Mouse (Mus musculus): Measurements from ENCODE around the gene Tlk1.

DNA sequence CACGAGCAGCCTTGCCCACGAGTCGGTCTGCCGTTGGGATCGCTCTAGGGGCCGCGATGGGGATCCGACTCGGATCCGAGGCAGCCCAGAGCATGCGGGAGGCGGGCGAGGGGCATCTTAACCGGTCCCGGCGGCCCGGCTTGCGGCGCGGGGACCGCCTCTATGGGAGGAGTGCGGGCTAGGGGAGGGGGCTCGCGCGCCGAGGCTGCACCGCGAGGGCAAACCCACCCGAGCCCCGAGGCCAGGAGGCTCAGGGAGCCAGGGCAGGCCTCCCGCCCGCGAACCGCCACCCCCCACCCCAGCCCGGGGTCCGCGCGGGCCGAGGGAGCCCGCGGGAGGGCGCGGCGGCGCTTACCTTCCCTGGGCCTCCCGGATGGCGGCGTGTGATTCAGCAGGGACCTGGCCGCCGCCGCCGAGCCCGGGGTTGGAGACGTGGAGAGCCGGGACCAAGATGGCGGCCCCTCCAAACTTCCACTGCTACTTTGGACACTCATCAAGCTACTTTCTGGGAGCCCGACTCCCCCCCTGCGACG, 624 bp downstream of the Tlk1 start:
- no peak for TF ChIP-seq CTCF (conservative IDR thresholded peaks at IDR 0.05; ENCODE audit: low read length)
- no peak for TF ChIP-seq NANOG (IDR thresholded peaks at IDR 0.05; ENCODE audit: borderline replicate concordance, low read length)

All from E14TG2a.4 (cell line).